Mouse (Mus musculus) stomach, embryonic 14.5 days (tissue): ENCODE data around the gene Foxc2. TPM values are rescaled to one million over a fixed set of nuclear protein-coding genes. Genes with fewer than 3 reads are reported as not detected.

Experiments used
- ATAC-seq: fragments of 200-750 bp; cut with Nextera tagmentation; 2 replicates; pipeline ENCODE4 v1.8.0; 2017; ENCODE audit warnings: low read depth, moderate TSS enrichment; ENCODE audit not compliant: insufficient number of reproducible peaks, insufficient read depth, low FRiP score
- H3K27ac ChIP-seq: fragments of 300-500 bp; sonication (generic); 2 replicates; pipeline ENCODE4 v1.5.1; 2014; ENCODE audit warnings: mild to moderate bottlenecking, low read length, moderate library complexity, mixed read lengths
- H3K27me3 ChIP-seq: fragments of 300-500 bp; sonication (generic); 2 replicates; pipeline ENCODE4 v1.6.1; 2014; ENCODE audit warnings: low read length, control low read depth, mixed read lengths; ENCODE audit not compliant: control insufficient read depth, insufficient read depth
- H3K36me3 ChIP-seq: fragments of 300-500 bp; sonication (generic); 2 replicates; pipeline ENCODE4 v1.6.1; 2014; ENCODE audit warnings: mild to moderate bottlenecking, control low read depth, low read length, moderate library complexity, mixed read lengths; ENCODE audit not compliant: control insufficient read depth, insufficient read depth
- H3K4me1 ChIP-seq: fragments of 300-500 bp; sonication (generic); 2 replicates; pipeline ENCODE4 v1.6.1; 2014; ENCODE audit warnings: low read length, control low read depth, mixed read lengths; ENCODE audit not compliant: control insufficient read depth, insufficient read depth
- H3K4me2 ChIP-seq: fragments of 300-500 bp; sonication (generic); replicated peaks from 2 replicates; pipeline ENCODE4 v1.6.1; 2014; ENCODE audit warnings: low read depth, low read length, control low read depth
- H3K4me3 ChIP-seq: fragments of 300-500 bp; sonication (generic); 2 replicates; pipeline ENCODE4 v1.5.1; 2014; ENCODE audit warnings: low read depth, low read length, control low read depth
- H3K9ac ChIP-seq: fragments of 300-500 bp; sonication (generic); replicated peaks from 2 replicates; pipeline ENCODE4 v1.6.1; 2014; ENCODE audit warnings: low read depth, mild to moderate bottlenecking, control low read depth, low read length, moderate library complexity, mixed read lengths
- H3K9me3 ChIP-seq: fragments of 300-500 bp; sonication (generic); 2 replicates; pipeline ENCODE4 v1.6.1; 2016; ENCODE audit warnings: low read depth, low read length, control low read depth; ENCODE audit not compliant: control insufficient read depth
- WGBS: fragments of 180-500 bp; shearing (Covaris S2); extraction: QIAGEN DNeasy Blood & Tissue Kit; methylation state at CpG from one replicate; pipeline ENCODE4 v1.1.7; 2014; 5-methylcytosine and 5-hydroxymethylcytosine counted together
- polyA plus RNA-seq: library from polyadenylated mRNA; unstranded; fragments of >200 nt; fragmentation: Nextera tagmentation; extraction: Ambion mirVana; gene quantifications from 2 replicates; pipeline ENCODE4 v1.2.1, GENCODE M21; 2014

The Foxc2 gene
- polyA plus RNA-seq, 1 experiment from 2014 or later = 0.20 TPM

- Histone ChIP-seq H3K27me3 (peaks cover 17% of the 10 kb centered on the region; the same call in 1 of the 2 replicates), H3K9ac (peak overlapping the region; percentile 92), H3K36me3 (peaks cover 4% of the 10 kb centered on the region; the same call in 1 of the 2 replicates), H3K4me2 (peak overlapping the region; percentile 78), H3K4me1 (peaks cover 3% of the 10 kb centered on the region; the same call in 1 of the 2 replicates), H3K27ac (peak overlapping the region; percentile 99), H3K9me3 (no peaks in the 10 kb centered on the region), H3K4me3 (peak overlapping the region; percentile 69)
- peak; percentile 75; the same call in 1 of the 2 replicates for ATAC-seq
- under 1% methylated on average over 88 of the region's 89 CpGs for WGBS
Measured at GRCm38 (mm10) chr8:121083093-121083935, 32.7 kb upstream of the Foxc2 start.

GRCm38 (mm10) chr8:121083936-121084209 is 32.1 kb upstream of the Foxc2 start:
- Histone ChIP-seq H3K27ac (peak overlapping the region; percentile 99), H3K27me3 (peaks cover 17% of the 10 kb centered on the region; the same call in 1 of the 2 replicates), H3K9me3 (no peaks in the 10 kb centered on the region), H3K4me2 (peak overlapping the region; percentile 78), H3K4me3 (peak overlapping the region; percentile 69), H3K36me3 (peaks cover 7% of the 10 kb centered on the region; the same call in 1 of the 2 replicates), H3K9ac (peak overlapping the region; percentile 92), H3K4me1 (peaks cover 3% of the 10 kb centered on the region; the same call in 1 of the 2 replicates)
- peak; percentile 80 for ATAC-seq
- 3% methylated on average over 20 of the region's 27 CpGs for WGBS

GRCm38 (mm10) chr8:121084210-121084951 is 31.6 kb upstream of the Foxc2 start, which contains the start of gene Foxf1:
Gene Foxf1 (plus strand): TSS chr8:121084386.
- peaks cover 3% of the 10 kb centered on the region; the same call in 1 of the 2 replicates for H3K4me1 ChIP-seq
- ATAC-seq = no peak; the same call in 1 of the 2 replicates
- peak within 1 kb of the TSS; percentile 99 for H3K27ac ChIP-seq
- peak within 1 kb of the TSS; percentile 78 for H3K4me2 ChIP-seq
- peaks cover 15% of the 10 kb centered on the region for H3K27me3 ChIP-seq
- peak within 1 kb of the TSS; percentile 92 for H3K9ac ChIP-seq
- H3K9me3 ChIP-seq = no peaks in the 10 kb centered on the region
- peak within 1 kb of the TSS; percentile 69 for H3K4me3 ChIP-seq
- WGBS = under 1% methylated on average over 45 of the region's 83 CpGs
- peaks cover 8% of the 10 kb centered on the region; the same call in 1 of the 2 replicates for H3K36me3 ChIP-seq

- H3K27me3 ChIP-seq = peaks cover 16% of the 10 kb centered on the region
- WGBS = 3% methylated on average over 30 of the region's 30 CpGs
- H3K4me3 ChIP-seq = peak overlapping the region; percentile 69
- H3K36me3 ChIP-seq = peaks cover 8% of the 10 kb centered on the region; the same call in 1 of the 2 replicates
- peak overlapping the region; percentile 78 for H3K4me2 ChIP-seq
- H3K27ac ChIP-seq = peak overlapping the region; percentile 99
- peak overlapping the region; percentile 92 for H3K9ac ChIP-seq
- no peak for ATAC-seq
- H3K9me3 ChIP-seq = no peaks in the 10 kb centered on the region
- H3K4me1 ChIP-seq = peaks cover 3% of the 10 kb centered on the region; the same call in 1 of the 2 replicates
Measured at GRCm38 (mm10) chr8:121085011-121085410, 31.0 kb upstream of the Foxc2 start.

GRCm38 (mm10) chr8:121085561-121085960 is 30.4 kb upstream of the Foxc2 start:
- Histone ChIP-seq H3K27ac (peak overlapping the region; percentile 99), H3K9me3 (no peaks in the 10 kb centered on the region), H3K4me2 (peak overlapping the region; percentile 78), H3K9ac (peak overlapping the region; percentile 92), H3K4me3 (peak overlapping the region; percentile 69), H3K36me3 (peaks cover 8% of the 10 kb centered on the region; the same call in 1 of the 2 replicates), H3K27me3 (peaks cover 16% of the 10 kb centered on the region), H3K4me1 (peaks cover 4% of the 10 kb centered on the region; the same call in 1 of the 2 replicates)
- 32% methylated on average over 3 of the region's 3 CpGs for WGBS
- no peak for ATAC-seq

- Histone ChIP-seq H3K27me3 (peaks cover 19% of the 10 kb centered on the region), H3K9me3 (no peaks in the 10 kb centered on the region), H3K9ac (peak overlapping the region; percentile 92), H3K4me3 (peak overlapping the region; percentile 69), H3K36me3 (peaks cover 8% of the 10 kb centered on the region; the same call in 1 of the 2 replicates), H3K4me2 (peak overlapping the region; percentile 78), H3K27ac (peak overlapping the region; percentile 99), H3K4me1 (peaks cover 5% of the 10 kb centered on the region)
- ATAC-seq = no peak
- 19% methylated on average over 19 of the region's 19 CpGs for WGBS
Measured at GRCm38 (mm10) chr8:121086004-121086900, 29.7 kb upstream of the Foxc2 start.

GRCm38 (mm10) chr8:121088281-121088680 is 27.7 kb upstream of the Foxc2 start:
- Histone ChIP-seq H3K36me3 (peaks cover 8% of the 10 kb centered on the region; the same call in 1 of the 2 replicates), H3K27ac (peak overlapping the region; percentile 75; the same call in 1 of the 2 replicates), H3K9ac (peak overlapping the region; percentile 92), H3K4me1 (peaks cover 13% of the 10 kb centered on the region), H3K4me2 (peak overlapping the region; percentile 78), H3K9me3 (no peaks in the 10 kb centered on the region), H3K27me3 (peaks cover 17% of the 10 kb centered on the region), H3K4me3 (peak overlapping the region; percentile 69)
- WGBS = 15% methylated on average over 8 of the region's 8 CpGs
- no peak for ATAC-seq
